Mouse (Mus musculus): ENCODE data around the gene Arrdc5. TPM values are rescaled to one million over a fixed set of nuclear protein-coding genes. Genes with fewer than 3 reads are reported as not detected.

The Arrdc5 gene
- polyA plus RNA-seq, 1 experiment from 2014 or later = not detected

DNA sequence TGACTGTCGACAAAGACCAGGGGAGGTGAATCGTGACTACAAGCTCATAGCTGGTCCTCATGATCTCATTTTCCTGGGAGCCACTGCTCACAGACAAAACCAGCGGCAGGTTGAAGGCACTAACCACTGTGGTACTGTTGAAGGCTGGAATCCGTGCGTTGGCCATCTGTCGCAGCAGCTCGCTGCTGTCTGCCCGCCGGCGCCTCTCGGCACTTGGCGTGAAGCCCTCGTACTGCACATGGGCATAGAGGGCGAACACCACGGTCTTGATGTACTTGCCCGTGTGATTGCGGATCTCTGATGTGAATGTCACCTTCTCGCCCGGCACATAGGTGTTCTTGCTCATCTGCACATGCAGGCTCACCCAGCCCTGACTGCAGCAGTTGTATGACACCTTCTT, 5.8 kb downstream of the Arrdc5 start:
- H3K36me3 ChIP-seq (ENCODE audit: control insufficient read depth, insufficient read depth, low read length) = no peaks in the 10 kb centered on the region
- ATAC-seq = 0 out of 2 replicates have a peak, but pooled peaks have one; percentile 15
- H3K27me3 ChIP-seq (replicated peaks; ENCODE audit: control insufficient read depth, insufficient read depth, low read length) = no peaks in the 10 kb centered on the region
- H3K4me2 ChIP-seq (ENCODE audit: low read length) = no peak overlapping the region
- H3K9me3 ChIP-seq (ENCODE audit: control insufficient read depth, low read length) = no peaks in the 10 kb centered on the region
- peaks cover 10% of the 10 kb centered on the region for H3K4me1 ChIP-seq (ENCODE audit: control insufficient read depth, insufficient read depth, low read depth, low read length)
- no peak overlapping the region for H3K9ac ChIP-seq (ENCODE audit: low read depth, low read length)
- peak overlapping the region; percentile 54; the same call in 1 of the 2 replicates for H3K27ac ChIP-seq (ENCODE audit: low read depth, low read length)
- WGBS = 82% methylated on average over 19 of the region's 19 CpGs
- H3K4me3 ChIP-seq (ENCODE audit: low read length) = no peak overlapping the region

DNA sequence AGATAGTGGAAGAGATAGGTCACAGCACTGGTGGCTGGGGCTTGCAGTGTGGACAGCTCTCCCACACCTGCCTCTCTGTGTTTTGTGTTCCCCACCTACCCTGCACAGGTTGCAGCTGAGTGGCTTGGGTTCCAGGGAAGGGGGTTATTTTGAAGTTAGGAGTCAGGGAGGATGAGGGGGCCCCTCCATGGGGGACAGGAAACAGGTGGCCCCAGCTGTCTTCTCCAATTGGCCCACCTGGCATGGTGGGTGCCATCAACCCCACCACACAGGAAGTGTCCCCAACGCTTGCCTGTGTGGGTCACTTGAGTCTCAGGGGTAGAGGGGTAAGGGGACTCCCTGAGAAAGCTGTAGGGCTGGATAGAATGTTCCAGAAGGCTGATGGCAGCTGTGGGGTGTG, 6.8 kb downstream of the Arrdc5 start:
- no peaks in the 10 kb centered on the region for H3K9me3 ChIP-seq (ENCODE audit: control insufficient read depth, low read length)

DNA sequence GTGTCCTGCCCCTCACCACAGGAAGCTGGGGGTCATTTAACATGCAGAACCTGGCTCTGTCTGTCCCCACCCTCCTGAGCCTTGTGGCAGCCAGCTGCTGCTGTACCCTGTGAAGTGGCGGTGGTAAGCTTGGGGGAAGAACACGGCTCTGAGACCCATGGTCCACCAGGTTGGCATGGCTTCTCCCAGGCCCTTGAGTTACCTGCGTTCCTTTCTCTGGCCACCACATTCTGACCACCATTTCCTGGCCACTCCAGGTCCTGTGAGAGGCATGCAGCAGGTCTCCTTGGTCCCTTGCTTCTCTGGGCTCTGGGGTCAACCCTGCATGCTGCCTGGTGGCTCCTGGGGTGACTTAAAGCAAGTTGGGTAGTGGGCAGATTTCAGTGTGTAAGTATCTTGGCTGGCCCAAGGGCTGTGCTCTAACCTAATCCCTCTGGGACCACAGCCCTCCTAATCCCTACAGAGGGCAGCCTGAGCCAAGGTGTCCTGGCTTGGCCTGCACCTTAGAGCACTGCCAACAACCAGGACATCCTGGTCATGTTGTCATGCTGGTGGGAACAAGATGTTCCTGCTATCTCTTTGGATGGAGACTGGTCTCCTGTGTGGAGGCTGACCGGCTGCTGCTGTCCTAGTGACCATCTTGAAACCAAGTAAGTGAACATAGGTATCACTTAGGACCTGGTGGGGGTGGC, 7.4 kb downstream of the Arrdc5 start, which contains the start of gene Plin3:
Gene Plin3, minus strand, starts transcription at position 343 of the 692 bp plus-strand sequence.
- H3K4me3 ChIP-seq (ENCODE audit: low read length) = no peak within 1 kb of the TSS
- H3K27ac ChIP-seq (ENCODE audit: low read depth, low read length) = no peak within 1 kb of the TSS
- no peak within 1 kb of the TSS for H3K9ac ChIP-seq (ENCODE audit: low read depth, low read length)
- no peak within 1 kb of the TSS for H3K4me2 ChIP-seq (ENCODE audit: low read length)
- H3K27me3 ChIP-seq (replicated peaks; ENCODE audit: control insufficient read depth, insufficient read depth, low read length) = no peaks in the 10 kb centered on the region
- H3K9me3 ChIP-seq (ENCODE audit: control insufficient read depth, low read length) = no peaks in the 10 kb centered on the region
- 89% methylated on average over 4 of the region's 4 CpGs for WGBS
- H3K36me3 ChIP-seq (ENCODE audit: control insufficient read depth, insufficient read depth, low read length) = no peaks in the 10 kb centered on the region
- no peak for ATAC-seq
- H3K4me1 ChIP-seq (ENCODE audit: control insufficient read depth, insufficient read depth, low read depth, low read length) = peaks cover 10% of the 10 kb centered on the region

More for the DNA sequence above, 6.8 kb downstream of the Arrdc5 start:
- no peak for ATAC-seq
- no peak overlapping the region for H3K27ac ChIP-seq (ENCODE audit: low read depth, low read length)
- H3K36me3 ChIP-seq (ENCODE audit: control insufficient read depth, insufficient read depth, low read length) = no peaks in the 10 kb centered on the region
- no peak overlapping the region for H3K9ac ChIP-seq (ENCODE audit: low read depth, low read length)
- WGBS = 100% methylated on average over 1 of the region's 1 CpGs
- no peak overlapping the region for H3K4me2 ChIP-seq (ENCODE audit: low read length)
- H3K27me3 ChIP-seq (replicated peaks; ENCODE audit: control insufficient read depth, insufficient read depth, low read length) = no peaks in the 10 kb centered on the region
- H3K4me3 ChIP-seq (ENCODE audit: low read length) = no peak overlapping the region
- H3K4me1 ChIP-seq (ENCODE audit: control insufficient read depth, insufficient read depth, low read depth, low read length) = peaks cover 10% of the 10 kb centered on the region

DNA sequence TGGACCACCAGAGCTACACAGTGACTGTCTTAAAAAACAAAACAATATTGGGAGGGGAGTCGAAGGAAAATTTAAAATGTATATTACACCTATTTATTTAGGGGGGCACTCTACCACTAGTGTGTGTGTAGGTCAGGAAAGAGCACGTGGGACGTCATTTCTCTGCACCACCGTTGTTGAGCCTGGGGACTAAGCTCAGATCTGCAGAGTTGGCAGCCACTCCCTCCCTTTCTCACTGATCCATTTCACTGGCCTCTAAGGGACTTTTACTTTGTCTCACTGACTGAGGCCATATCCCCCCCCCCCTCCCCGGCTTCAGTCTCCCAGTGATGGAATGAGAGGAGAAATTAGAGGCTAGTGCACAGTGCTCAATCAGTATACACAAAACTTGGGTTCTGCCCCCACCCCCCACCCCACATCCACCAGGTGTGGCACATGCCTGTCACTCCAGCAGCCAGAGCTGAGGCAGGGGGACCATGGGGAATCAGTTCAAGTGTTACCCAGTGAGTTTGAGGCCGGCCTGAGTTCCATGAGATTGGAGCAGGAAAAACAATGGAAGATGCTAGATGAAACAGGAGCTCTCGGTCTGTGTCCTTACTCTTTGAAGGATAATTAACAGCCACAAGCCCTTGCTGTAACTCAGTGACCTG, 8.1 kb downstream of the Arrdc5 start:
- no peak overlapping the region for H3K4me2 ChIP-seq (ENCODE audit: low read length)

DNA sequence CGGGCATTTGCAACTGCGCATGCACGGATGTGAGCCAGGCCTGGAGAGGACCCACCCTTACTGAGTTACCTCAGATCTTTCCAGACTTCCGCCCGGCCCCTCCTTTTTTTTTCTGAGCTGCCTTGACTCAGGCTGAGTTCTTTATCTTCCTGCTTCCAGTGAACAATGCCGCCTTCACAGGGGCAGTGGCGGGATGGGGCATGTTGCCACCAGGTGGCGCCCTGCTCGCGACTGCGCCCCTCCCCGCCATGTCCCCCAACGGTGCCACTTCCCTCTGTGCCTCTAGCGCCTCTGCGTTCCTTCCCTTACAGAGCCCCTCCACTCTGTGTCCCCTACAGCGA, 8.9 kb downstream of the Arrdc5 start:
- peak overlapping the region; percentile 15 for H3K4me3 ChIP-seq (ENCODE audit: low read length)
- H3K9me3 ChIP-seq (ENCODE audit: control insufficient read depth, low read length) = no peaks in the 10 kb centered on the region
- H3K4me2 ChIP-seq (ENCODE audit: low read length) = peak overlapping the region; percentile 47
- no peaks in the 10 kb centered on the region for H3K36me3 ChIP-seq (ENCODE audit: control insufficient read depth, insufficient read depth, low read length)
- WGBS = 1% methylated on average over 16 of the region's 16 CpGs
- no peaks in the 10 kb centered on the region for H3K27me3 ChIP-seq (replicated peaks; ENCODE audit: control insufficient read depth, insufficient read depth, low read length)
- peak; percentile 85 for ATAC-seq
- peak overlapping the region; percentile 11 for H3K9ac ChIP-seq (ENCODE audit: low read depth, low read length)
- H3K27ac ChIP-seq (ENCODE audit: low read depth, low read length) = no peak overlapping the region; the same call in 1 of the 2 replicates
- H3K4me1 ChIP-seq (ENCODE audit: control insufficient read depth, insufficient read depth, low read depth, low read length) = peaks cover 10% of the 10 kb centered on the region

More for the DNA sequence above, 8.1 kb downstream of the Arrdc5 start:
- no peaks in the 10 kb centered on the region for H3K36me3 ChIP-seq (ENCODE audit: control insufficient read depth, insufficient read depth, low read length)
- no peak overlapping the region for H3K4me3 ChIP-seq (ENCODE audit: low read length)
- WGBS = 59% methylated on average over 7 of the region's 7 CpGs
- H3K27me3 ChIP-seq (replicated peaks; ENCODE audit: control insufficient read depth, insufficient read depth, low read length) = no peaks in the 10 kb centered on the region
- H3K9me3 ChIP-seq (ENCODE audit: control insufficient read depth, low read length) = no peaks in the 10 kb centered on the region
- no peak overlapping the region for H3K9ac ChIP-seq (ENCODE audit: low read depth, low read length)
- H3K27ac ChIP-seq (ENCODE audit: low read depth, low read length) = no peak overlapping the region; the same call in 1 of the 2 replicates
- peaks cover 10% of the 10 kb centered on the region for H3K4me1 ChIP-seq (ENCODE audit: control insufficient read depth, insufficient read depth, low read depth, low read length)
- ATAC-seq = no peak

DNA sequence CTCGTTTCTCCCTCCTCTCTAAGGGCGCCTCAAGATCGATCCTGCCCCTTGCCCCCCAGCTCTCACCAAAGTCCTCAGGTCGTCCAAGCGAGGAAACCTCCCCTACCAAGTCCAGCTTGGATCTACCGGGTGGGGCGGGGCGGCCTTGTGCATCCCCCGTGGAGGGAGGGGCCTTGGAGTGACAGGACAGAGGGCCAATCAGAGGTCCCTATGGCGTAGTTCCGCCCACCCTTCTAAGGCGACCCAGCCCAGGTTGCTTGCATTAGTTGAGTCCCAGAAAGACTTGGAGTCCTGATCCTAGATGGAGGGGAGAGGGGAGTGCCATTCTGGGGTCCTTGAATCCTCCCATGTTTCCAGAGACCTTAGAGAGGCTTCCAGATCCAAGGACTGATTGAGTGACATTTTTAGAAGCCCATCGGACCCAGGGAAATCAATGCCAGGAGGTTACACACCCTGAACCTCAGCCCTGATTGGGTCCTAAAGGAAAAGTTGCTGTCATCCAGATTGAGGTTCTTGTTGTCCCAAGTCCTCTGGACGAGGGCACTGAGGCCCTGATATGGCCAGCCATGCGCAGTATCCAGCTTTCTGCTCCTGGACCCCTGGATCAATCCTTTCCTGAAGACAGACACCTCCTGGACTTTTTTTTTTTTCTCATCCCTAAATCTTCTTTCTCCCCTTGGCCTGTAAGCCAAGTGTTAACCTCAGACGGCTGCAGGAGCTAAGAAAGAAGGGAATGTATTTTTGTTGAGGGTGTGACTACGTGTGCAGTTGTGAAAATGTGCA, 9.5 kb downstream of the Arrdc5 start:
- Histone ChIP-seq H3K4me1 (ENCODE audit: control insufficient read depth, insufficient read depth, low read depth, low read length) (peaks cover 10% of the 10 kb centered on the region), H3K9ac (ENCODE audit: low read depth, low read length) (peak overlapping the region; percentile 45), H3K4me2 (ENCODE audit: low read length) (peak overlapping the region; percentile 47), H3K9me3 (ENCODE audit: control insufficient read depth, low read length) (no peaks in the 10 kb centered on the region), H3K27ac (ENCODE audit: low read depth, low read length) (peak overlapping the region; percentile 67), H3K4me3 (ENCODE audit: low read length) (peak overlapping the region; percentile 34), H3K27me3 (replicated peaks; ENCODE audit: control insufficient read depth, insufficient read depth, low read length) (no peaks in the 10 kb centered on the region), H3K36me3 (ENCODE audit: control insufficient read depth, insufficient read depth, low read length) (no peaks in the 10 kb centered on the region)
- peak; percentile 67 for ATAC-seq
- WGBS = 3% methylated on average over 17 of the region's 17 CpGs

DNA sequence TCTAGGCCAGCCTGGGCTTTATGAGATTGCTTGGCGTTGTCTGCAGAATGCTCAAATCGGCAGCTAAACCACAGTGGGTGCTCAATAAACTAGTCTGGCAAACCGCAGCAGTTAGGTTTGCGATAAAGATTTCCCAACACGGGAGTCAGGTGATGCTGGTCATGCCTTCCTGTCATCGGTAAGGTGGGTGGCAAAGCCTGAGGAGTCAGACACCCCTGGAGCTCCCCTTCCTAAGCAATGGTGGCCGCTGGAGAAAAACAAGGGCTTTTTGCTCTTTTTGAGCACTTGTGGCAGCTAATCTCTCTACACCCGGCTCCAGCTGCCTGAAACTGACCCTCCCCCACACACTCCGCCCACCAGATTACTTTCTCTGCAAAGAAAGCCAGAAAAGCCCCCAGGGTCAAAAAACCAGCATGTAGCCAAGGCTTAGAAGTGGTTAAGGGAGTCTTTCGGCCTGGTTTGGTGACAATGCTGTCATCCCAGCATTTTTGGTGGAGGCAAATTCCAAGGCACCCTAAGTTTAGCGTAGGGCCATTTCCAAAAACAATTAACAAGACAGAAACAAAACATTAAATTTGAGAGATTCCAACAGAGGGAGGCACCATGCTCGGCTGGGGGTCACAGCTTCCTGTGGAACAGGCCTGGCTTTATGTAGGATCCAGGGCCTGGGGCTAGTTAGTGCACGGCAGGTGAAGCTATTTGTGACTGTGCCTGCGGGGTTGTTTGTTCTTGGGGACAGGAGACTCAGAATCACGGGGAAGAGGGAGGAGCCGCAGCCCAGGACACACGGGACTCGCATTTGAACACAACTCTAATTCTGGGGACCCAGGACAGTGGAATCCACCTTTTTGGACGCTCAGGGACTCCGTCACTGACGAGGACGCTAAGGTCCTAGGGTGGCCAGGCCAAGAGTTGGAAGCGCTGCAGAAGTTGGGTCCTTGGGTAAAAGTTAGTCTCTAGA, 10.4 kb downstream of the Arrdc5 start:
- no peaks in the 10 kb centered on the region for H3K36me3 ChIP-seq (ENCODE audit: control insufficient read depth, insufficient read depth, low read length)
- H3K9ac ChIP-seq (ENCODE audit: low read depth, low read length) = peak overlapping the region; percentile 45; the same call in 1 of the 2 replicates
- no peak for ATAC-seq

DNA sequence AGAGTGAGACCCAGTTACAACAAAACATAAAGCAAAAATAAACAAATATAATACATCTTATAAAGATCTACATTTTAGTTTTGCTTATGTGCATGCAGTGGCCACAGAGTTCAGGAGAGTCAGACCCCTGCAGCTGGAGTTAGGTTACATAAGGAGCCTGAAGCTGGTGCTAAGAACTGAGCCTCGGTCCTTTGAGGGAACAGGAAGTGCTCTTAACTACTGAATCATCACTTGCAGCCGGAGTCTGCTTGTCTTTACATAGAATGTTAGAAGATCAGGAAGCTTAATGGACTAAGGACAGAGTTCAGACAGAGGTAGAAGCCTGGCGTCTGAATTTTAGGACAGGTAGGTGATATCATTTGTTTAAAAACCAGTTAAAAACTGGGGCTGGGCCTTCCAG, 11.2 kb downstream of the Arrdc5 start:
- Histone ChIP-seq H3K9me3 (ENCODE audit: control insufficient read depth, low read length) (no peaks in the 10 kb centered on the region), H3K9ac (ENCODE audit: low read depth, low read length) (no peak overlapping the region), H3K4me2 (ENCODE audit: low read length) (no peak overlapping the region; the same call in 1 of the 2 replicates), H3K27ac (ENCODE audit: low read depth, low read length) (no peak overlapping the region), H3K36me3 (ENCODE audit: control insufficient read depth, insufficient read depth, low read length) (no peaks in the 10 kb centered on the region), H3K4me3 (ENCODE audit: low read length) (no peak overlapping the region), H3K4me1 (ENCODE audit: control insufficient read depth, insufficient read depth, low read depth, low read length) (peaks cover 10% of the 10 kb centered on the region), H3K27me3 (replicated peaks; ENCODE audit: control insufficient read depth, insufficient read depth, low read length) (no peaks in the 10 kb centered on the region)
- ATAC-seq = no peak
- WGBS = 62% methylated on average over 3 of the region's 3 CpGs

More for the DNA sequence above, 10.4 kb downstream of the Arrdc5 start:
- Histone ChIP-seq H3K27ac (ENCODE audit: low read depth, low read length) (peak overlapping the region; percentile 67), H3K4me2 (ENCODE audit: low read length) (peak overlapping the region; percentile 47), H3K4me3 (ENCODE audit: low read length) (peak overlapping the region; percentile 34), H3K4me1 (ENCODE audit: control insufficient read depth, insufficient read depth, low read depth, low read length) (peaks cover 10% of the 10 kb centered on the region), H3K27me3 (replicated peaks; ENCODE audit: control insufficient read depth, insufficient read depth, low read length) (no peaks in the 10 kb centered on the region), H3K9me3 (ENCODE audit: control insufficient read depth, low read length) (no peaks in the 10 kb centered on the region)
- WGBS = 7% methylated on average over 23 of the region's 23 CpGs

All from hindbrain, embryonic 16.5 days (tissue).